8 mouse cellular contexts compared by ENCODE assay signal in genomic region chr5:69557404-69557935, GRCm38 (mm10). TPM values are rescaled to one million over a fixed set of nuclear protein-coding genes. Genes with fewer than 3 reads are reported as not detected.
DNase-seq lines count a peak whose midpoint lies in the region; ATAC-seq and TF ChIP-seq lines count a peak whose summit lies in the region.

No protein-coding gene starts in this region.

- WGBS in cerebellum, adult 2 months, result 2% methylated on average over 16 of the region's 16 CpGs
- 15% methylated on average over 16 of the region's 16 CpGs for WGBS in thymus, adult 2 months
- WGBS in limb, embryonic 14.5 days, result 11% methylated on average over 16 of the region's 16 CpGs
- WGBS in olfactory bulb, adult 2 months, result 4% methylated on average over 16 of the region's 16 CpGs

- peak overlapping the region; percentile 93 for H3K4me3 ChIP-seq in cerebellum, adult 2 months (replicated peaks; ENCODE audit: insufficient read depth, low read depth, low read length)
- H3K4me3 ChIP-seq in thymus, adult 2 months (ENCODE audit: control insufficient read depth, insufficient read depth, low read length), result peak overlapping the region; percentile 87
- peak overlapping the region; percentile 95 for H3K4me3 ChIP-seq in limb, embryonic 14.5 days (replicated peaks; ENCODE audit: low read length)
- peak overlapping the region; percentile 81 for H3K4me3 ChIP-seq in olfactory bulb, adult 2 months (ENCODE audit: insufficient read depth, low read depth, low read length)

- H3K36me3 ChIP-seq in thymus, adult 2 months (ENCODE audit: control insufficient read depth, insufficient read depth, low read length), result peaks cover 9% of the 10 kb centered on the region; the same call in 1 of the 2 replicates
- peaks cover 17% of the 10 kb centered on the region for H3K36me3 ChIP-seq in limb, embryonic 14.5 days (ENCODE audit: control insufficient read depth, insufficient read depth, low read length)

- H3K4me2 ChIP-seq in limb, embryonic 14.5 days (replicated peaks; ENCODE audit: low read depth, low read length, severe bottlenecking), result peak overlapping the region; percentile 67

- peak overlapping the region; percentile 98 for H3K9ac ChIP-seq in limb, embryonic 14.5 days (ENCODE audit: low read depth, low read length, severe bottlenecking)

- H3K4me1 ChIP-seq in cerebellum, adult 2 months (ENCODE audit: control insufficient read depth, insufficient read depth, low read length), result no peaks in the 10 kb centered on the region; the same call in none of the 2 replicates
- 0 out of 2 replicates have a peak, but pooled peaks cover 2% of the 10 kb centered on the region for H3K4me1 ChIP-seq in thymus, adult 2 months (replicated peaks; ENCODE audit: control insufficient read depth, insufficient read depth, low read length)
- H3K4me1 ChIP-seq in limb, embryonic 14.5 days (ENCODE audit: control insufficient read depth, insufficient read depth, low read length), result 0 out of 2 replicates have a peak, but pooled peaks cover 6% of the 10 kb centered on the region
- H3K4me1 ChIP-seq in olfactory bulb, adult 2 months (ENCODE audit: control insufficient read depth, insufficient read depth, low read length), result no peaks in the 10 kb centered on the region; the same call in 1 of the 2 replicates

- H3K27me3 ChIP-seq in cerebellum, adult 2 months (ENCODE audit: control insufficient read depth, insufficient read depth, low read length), result no peaks in the 10 kb centered on the region
- H3K27me3 ChIP-seq in thymus, adult 2 months (ENCODE audit: control insufficient read depth, insufficient read depth, low read length), result no peaks in the 10 kb centered on the region
- no peaks in the 10 kb centered on the region for H3K27me3 ChIP-seq in limb, embryonic 14.5 days (ENCODE audit: control insufficient read depth, insufficient read depth, low read length)

- H3K9me3 ChIP-seq in limb, embryonic 14.5 days (ENCODE audit: control insufficient read depth, low read length), result no peaks in the 10 kb centered on the region

- no peak for TF ChIP-seq CTCF in cerebellum, adult 2 months (IDR thresholded peaks at IDR 0.05; ENCODE audit: borderline replicate concordance, insufficient read depth, low read depth, low read length)
- TF ChIP-seq CTCF in thymus, adult 2 months (IDR thresholded peaks at IDR 0.05; ENCODE audit: borderline replicate concordance, control insufficient read depth, extremely low read depth, insufficient read depth, low read length, poor library complexity), result no peak
- no peak for TF ChIP-seq CTCF in olfactory bulb, adult 2 months (IDR thresholded peaks at IDR 0.05; ENCODE audit: insufficient read depth, low read depth, low read length)

- peak overlapping the region; percentile 87 for H3K27ac ChIP-seq in cerebellum, adult 2 months (ENCODE audit: insufficient read depth, low read length)
- no peak overlapping the region for H3K27ac ChIP-seq in thymus, adult 2 months (ENCODE audit: control insufficient read depth, insufficient read depth, low read length)
- H3K27ac ChIP-seq in limb, embryonic 14.5 days (replicated peaks; ENCODE audit: low read depth, low read length), result peak overlapping the region; percentile 87
- peak overlapping the region; percentile 84; the same call in 1 of the 2 replicates for H3K27ac ChIP-seq in olfactory bulb, adult 2 months (ENCODE audit: insufficient read depth, low read depth, low read length)

- no peak for ATAC-seq in cerebellum, adult (ENCODE audit: insufficient number of reproducible peaks, low FRiP score, low TSS enrichment)
- 0 out of 2 replicates have a peak, but pooled peaks have one; percentile 36 for ATAC-seq in erythroid progenitor cell, adult 5-6 weeks (replicated peaks; ENCODE audit: low FRiP score, poor library complexity, severe bottlenecking)
- ATAC-seq in limb, embryonic 14.5 days (ENCODE audit: low FRiP score, low read depth), result peak; percentile 20; the same call in 1 of the 2 replicates

- no peak for TF ChIP-seq POLR2A in cerebellum, adult 2 months (IDR thresholded peaks at IDR 0.05; ENCODE audit: borderline replicate concordance, insufficient read depth, low read length)
- no peak for TF ChIP-seq POLR2A in thymus, adult 2 months (IDR thresholded peaks at IDR 0.05; ENCODE audit: control insufficient read depth, extremely low read depth, insufficient read depth, low read length, poor library complexity)
- TF ChIP-seq POLR2A in limb, embryonic 14.5 days (IDR thresholded peaks at IDR 0.05; ENCODE audit: borderline replicate concordance, extremely low read depth, insufficient read depth, insufficient read length), result no peak
- no peak for TF ChIP-seq POLR2A in olfactory bulb, adult 2 months (IDR thresholded peaks at IDR 0.05; ENCODE audit: insufficient read depth, low read depth, low read length)

- DNase-seq in cerebellum, adult 2 months, result no peak
- DNase-seq in thymus, adult 2 months, result no peak
- no peak for DNase-seq in thymus, postnatal 10 days (ENCODE audit: low spot score in 2 of 2)
- peak; percentile 11 for DNase-seq in limb, embryonic 14.5 days (ENCODE audit: low spot score)
- no peak for DNase-seq in testis, postnatal 14 days (ENCODE audit: low spot score)

RNA-seq across cellular contexts. Expression of gene Guf1, which starts 0.7 kb away (rescaled TPM):
- 29.3 and 30.7 TPM in 2 replicates for polyA plus RNA-seq in cerebellum, adult 2 months (2012; rRNA removed)
- polyA plus RNA-seq in thymus, adult 2 months (2012; rRNA removed), result 7.4 and 8.1 TPM in 2 replicates
- total RNA-seq in erythroid progenitor cell, adult 5-6 weeks (2015; ENCODE audit: low replicate concordance), result 2.9 and 4.3 TPM in 2 replicates
- 5.1 and 11.7 TPM in 2 replicates for total RNA-seq in erythroid progenitor cell, adult 5-6 weeks (2017; ENCODE audit: low replicate concordance)
- polyA plus RNA-seq in limb, embryonic 14.5 days (2012; rRNA removed), result 66.4 and 70.0 TPM in 2 replicates
- 47.3 and 59.9 TPM in 2 replicates for polyA plus RNA-seq in limb, embryonic 14.5 days (2014; fragmentation: Nextera tagmentation; extraction: Ambion mirVana)
- not detected in 2 replicates for polyA plus RNA-seq in olfactory bulb, adult 2 months (2012; ENCODE audit: insufficient read depth, insufficient read length, low replicate concordance, missing spikeins)

RNA-seq across cellular contexts. Expression of gene Yipf7, which starts 15.0 kb away (rescaled TPM):
- polyA plus RNA-seq in cerebellum, adult 2 months (2012; rRNA removed), result 0.31 and 1.2 TPM in 2 replicates
- polyA plus RNA-seq in thymus, adult 2 months (2012; rRNA removed), result 0.37 and 9.2 TPM in 2 replicates
- total RNA-seq in erythroid progenitor cell, adult 5-6 weeks (2015; ENCODE audit: low replicate concordance), result not detected in 2 replicates
- not detected in 2 replicates for total RNA-seq in erythroid progenitor cell, adult 5-6 weeks (2017; ENCODE audit: low replicate concordance)
- polyA plus RNA-seq in limb, embryonic 14.5 days (2012; rRNA removed), result 0.42 and 0.82 TPM in 2 replicates
- 0.40 and 0.74 TPM in 2 replicates for polyA plus RNA-seq in limb, embryonic 14.5 days (2014; fragmentation: Nextera tagmentation; extraction: Ambion mirVana)
- not detected in 2 replicates for polyA plus RNA-seq in olfactory bulb, adult 2 months (2012; ENCODE audit: insufficient read depth, insufficient read length, low replicate concordance, missing spikeins)

RNA-seq across cellular contexts. Expression of gene Gnpda2, which starts 34.7 kb away (rescaled TPM):
- 28.4 and 32.7 TPM in 2 replicates for polyA plus RNA-seq in cerebellum, adult 2 months (2012; rRNA removed)
- 14.2 and 16.4 TPM in 2 replicates for polyA plus RNA-seq in thymus, adult 2 months (2012; rRNA removed)
- 2.1 and 3.2 TPM in 2 replicates for total RNA-seq in erythroid progenitor cell, adult 5-6 weeks (2015; ENCODE audit: low replicate concordance)
- total RNA-seq in erythroid progenitor cell, adult 5-6 weeks (2017; ENCODE audit: low replicate concordance), result 0.68 and 5.9 TPM in 2 replicates
- 21.1 and 25.2 TPM in 2 replicates for polyA plus RNA-seq in limb, embryonic 14.5 days (2012; rRNA removed)
- 53.4 and 54.4 TPM in 2 replicates for polyA plus RNA-seq in limb, embryonic 14.5 days (2014; fragmentation: Nextera tagmentation; extraction: Ambion mirVana)
- polyA plus RNA-seq in olfactory bulb, adult 2 months (2012; ENCODE audit: insufficient read depth, insufficient read length, low replicate concordance, missing spikeins), result not detected in 2 replicates
